In genomic region chr4:152143632-152144031, GRCm38 (mm10) we compare ENCODE assay signal across 32 mouse cellular contexts. TPM values are rescaled to one million over a fixed set of nuclear protein-coding genes. Genes with fewer than 3 reads are reported as not detected.
DNase-seq lines count a peak whose midpoint lies in the region; ATAC-seq and TF ChIP-seq lines count a peak whose summit lies in the region.
"Had no signal": no experiment of that assay in that cellular context is flagged by ENCODE, and none has a peak within 500 bp of the region (broad histone marks: within the 10 kb centered on the region; RNA-seq: fewer than 3 reads in every experiment).

No protein-coding gene starts in this region.

- no peak for DNase-seq in lung, postnatal 0 days (ENCODE audit: low spot score)
- no peak for DNase-seq in lung, postnatal 4 days
- DNase-seq in MEL (ENCODE audit: low read depth, low spot score): peak; percentile 63
- no peak for DNase-seq in gastrocnemius, postnatal 36 days
- DNase-seq in cerebellum, postnatal 4 days (ENCODE audit: low spot score in 2 of 2): no peak
- DNase-seq: adrenal gland, adult 2 months; cerebellum, adult 18-20 months; cerebellum, postnatal 14 days; forebrain, postnatal 0 days; gastrocnemius, postnatal 25 days; kidney, postnatal 36 days; layer of hippocampus, adult 9-11 months; thymus, adult 2 months had no signal

- peak; percentile 20 for TF ChIP-seq RAD21 in MEL (IDR thresholded peaks at IDR 0.05; ENCODE audit: low read depth, low read length)

- no peak overlapping the region for H3K9ac ChIP-seq in intestine, postnatal 0 days (ENCODE audit: low read depth, low read length)
- no peak overlapping the region for H3K9ac ChIP-seq in intestine, embryonic 15.5 days
- no peak overlapping the region for H3K9ac ChIP-seq in lung, postnatal 0 days (replicated peaks; ENCODE audit: low read depth)
- H3K9ac ChIP-seq in MEL (ENCODE audit: control insufficient read depth, low read depth, low read length, poor library complexity, severe bottlenecking): no peak overlapping the region
- H3K9ac ChIP-seq: embryonic facial prominence, embryonic 12.5 days; forebrain, postnatal 0 days; hindbrain, embryonic 13.5 days; lung, embryonic 15.5 days had no signal

- H3K27ac ChIP-seq in intestine, postnatal 0 days (ENCODE audit: low read depth, low read length): no peak overlapping the region
- H3K27ac ChIP-seq in intestine, embryonic 15.5 days: no peak overlapping the region
- no peak overlapping the region for H3K27ac ChIP-seq in lung, postnatal 0 days (ENCODE audit: low read length)
- no peak overlapping the region for H3K27ac ChIP-seq in MEL (ENCODE audit: control insufficient read depth, low read depth, low read length)
- H3K27ac ChIP-seq: embryonic facial prominence, embryonic 12.5 days; hindbrain, embryonic 13.5 days; limb, embryonic 10.5 days; lung, embryonic 15.5 days; macrophage had no signal

- no peak overlapping the region for H3K4me2 ChIP-seq in intestine, postnatal 0 days (replicated peaks; ENCODE audit: low read depth)
- no peak overlapping the region for H3K4me2 ChIP-seq in intestine, embryonic 15.5 days (replicated peaks)
- no peak overlapping the region for H3K4me2 ChIP-seq in lung, postnatal 0 days (replicated peaks; ENCODE audit: low read depth, low read length)
- H3K4me2 ChIP-seq: embryonic facial prominence, embryonic 12.5 days; hindbrain, embryonic 13.5 days; lung, embryonic 15.5 days had no signal

- no peaks in the 10 kb centered on the region for H3K4me1 ChIP-seq in intestine, postnatal 0 days (replicated peaks; ENCODE audit: control insufficient read depth, insufficient read depth, low read length)
- H3K4me1 ChIP-seq in intestine, embryonic 15.5 days (replicated peaks): peaks cover 4% of the 10 kb centered on the region
- H3K4me1 ChIP-seq in lung, postnatal 0 days (ENCODE audit: insufficient read depth, low read depth, low read length): peaks cover 5% of the 10 kb centered on the region; the same call in 1 of the 2 replicates
- peaks cover 2 to 26% of the 10 kb centered on the region in 2 experiments; a peak in 3 of 4 replicates for H3K4me1 ChIP-seq in MEL (ENCODE audit: control insufficient read depth in 1 of 2, insufficient read depth in 2 of 2, low read length in 2 of 2)

- intact Hi-C loops in gastrocnemius, postnatal 36 days (cut with DNase I): no loop called here

- no peaks in the 10 kb centered on the region for H3K36me3 ChIP-seq in intestine, postnatal 0 days (ENCODE audit: control insufficient read depth, insufficient read depth)
- H3K36me3 ChIP-seq in intestine, embryonic 15.5 days: no peaks in the 10 kb centered on the region
- no peaks in the 10 kb centered on the region for H3K36me3 ChIP-seq in lung, postnatal 0 days (ENCODE audit: insufficient read depth, low read length)
- peaks cover 0 to 16% of the 10 kb centered on the region in 2 experiments; a peak in 2 of 4 replicates for H3K36me3 ChIP-seq in MEL (ENCODE audit: control insufficient read depth in 1 of 2, insufficient read depth in 2 of 2, low read length in 2 of 2)
- H3K36me3 ChIP-seq: embryonic facial prominence, embryonic 12.5 days; hindbrain, embryonic 13.5 days; limb, embryonic 10.5 days; lung, embryonic 15.5 days had no signal

- H3K4me3 ChIP-seq in intestine, postnatal 0 days (ENCODE audit: low read depth, low read length): no peak overlapping the region
- H3K4me3 ChIP-seq in intestine, embryonic 15.5 days (replicated peaks): no peak overlapping the region
- H3K4me3 ChIP-seq in lung, postnatal 0 days (ENCODE audit: low read depth, low read length): no peak overlapping the region
- no peak overlapping the region for H3K4me3 ChIP-seq in MEL (ENCODE audit: control insufficient read depth in 1 of 2, insufficient read depth in 1 of 2, low read depth in 2 of 2, low read length in 2 of 2)
- H3K4me3 ChIP-seq: embryonic facial prominence, embryonic 12.5 days; hindbrain, embryonic 13.5 days; limb, embryonic 10.5 days; lung, embryonic 15.5 days had no signal

- TF ChIP-seq CTCF in intestine, postnatal 0 days (IDR thresholded peaks at IDR 0.05; ENCODE audit: low read depth): peak; percentile 41
- peak; percentile 23; the same call in 1 of the 2 replicates for TF ChIP-seq CTCF in lung, postnatal 0 days (IDR thresholded peaks at IDR 0.05)
- peak; percentile 51 to 66 (median 51) for TF ChIP-seq CTCF in MEL (IDR thresholded peaks at IDR 0.05 in 2 of 3, conservative IDR thresholded peaks at IDR 0.05 in 1 of 3; ENCODE audit: control insufficient read depth in 1 of 3, insufficient read depth in 1 of 3, low read depth in 2 of 3, low read length in 3 of 3, poor library complexity in 1 of 3, severe bottlenecking in 1 of 3)

- H3K9me3 ChIP-seq in intestine, postnatal 0 days (ENCODE audit: control insufficient read depth): no peaks in the 10 kb centered on the region
- H3K9me3 ChIP-seq in intestine, embryonic 15.5 days: no peaks in the 10 kb centered on the region
- H3K9me3 ChIP-seq in lung, postnatal 0 days (ENCODE audit: low read length): no peaks in the 10 kb centered on the region
- no peaks in the 10 kb centered on the region for H3K9me3 ChIP-seq in MEL (replicated peaks; ENCODE audit: insufficient read depth, low read length)
- H3K9me3 ChIP-seq: embryonic facial prominence, embryonic 12.5 days; hindbrain, embryonic 13.5 days; limb, embryonic 10.5 days; lung, embryonic 15.5 days had no signal

- TF ChIP-seq POLR2A in MEL (IDR thresholded peaks at IDR 0.05; ENCODE audit: control insufficient read depth in 1 of 2, insufficient read depth in 1 of 2, low read depth in 1 of 2, low read length in 2 of 2, poor library complexity in 1 of 2): no peak

- no peaks in the 10 kb centered on the region for H3K79me2 ChIP-seq in MEL (ENCODE audit: control insufficient read depth, insufficient read depth, low read length, poor library complexity)

- WGBS in intestine, postnatal 0 days: 43% methylated on average over 1 of the region's 1 CpGs
- WGBS in intestine, embryonic 15.5 days: 28% methylated on average over 1 of the region's 1 CpGs
- WGBS in lung, postnatal 0 days: 20% methylated on average over 1 of the region's 1 CpGs

- ATAC-seq in intestine, postnatal 0 days: no peak
- no peak for ATAC-seq in intestine, embryonic 15.5 days
- no peak for ATAC-seq in lung, postnatal 0 days
- ATAC-seq: forebrain, postnatal 0 days; midbrain, embryonic 16.5 days had no signal

- no peak for TF ChIP-seq EP300 in lung, postnatal 0 days (IDR thresholded peaks at IDR 0.05)
- TF ChIP-seq EP300 in MEL (IDR thresholded peaks at IDR 0.05; ENCODE audit: low read depth in 1 of 2, low read length in 2 of 2): no peak

- H3K27me3 ChIP-seq in intestine, postnatal 0 days (replicated peaks; ENCODE audit: control insufficient read depth, insufficient read depth, low read length): peaks cover 5% of the 10 kb centered on the region; the same call in 1 of the 2 replicates
- no peaks in the 10 kb centered on the region for H3K27me3 ChIP-seq in intestine, embryonic 15.5 days (replicated peaks)
- no peaks in the 10 kb centered on the region for H3K27me3 ChIP-seq in lung, postnatal 0 days (replicated peaks; ENCODE audit: insufficient read depth, low read length)
- H3K27me3 ChIP-seq in MEL (ENCODE audit: control insufficient read depth in 1 of 2, insufficient read depth in 2 of 2, low read length in 2 of 2): no peaks in the 10 kb centered on the region

TF ChIP-seq in MEL, 35 proteins besides CTCF, POLR2A, EP300 and RAD21 (continues in another document):
- TF ChIP-seq MAFK (IDR thresholded peaks at IDR 0.05; ENCODE audit: borderline replicate concordance, low read depth, low read length) (no peak), SIN3A (IDR thresholded peaks at IDR 0.05; ENCODE audit: low read length) (0 out of 2 replicates have a peak, but pooled peaks have one; percentile 18), SMC3 (IDR thresholded peaks at IDR 0.05; ENCODE audit: low read depth, low read length) (peak; percentile 26; the same call in 1 of the 2 replicates), ZC3H11A (IDR thresholded peaks at IDR 0.05; ENCODE audit: low read depth, low read length) (0 out of 2 replicates have a peak, but pooled peaks have one; percentile 14)

RNA-seq across cellular contexts. Expression of gene Espn, which starts 8.5 kb away (rescaled TPM):
- polyA plus RNA-seq in intestine, postnatal 0 days (2015; fragmentation: Nextera tagmentation; extraction: Ambion mirVana): 260 and 264 TPM in 2 replicates
- polyA plus RNA-seq in intestine, embryonic 15.5 days (2015; fragmentation: Nextera tagmentation; extraction: Ambion mirVana): 29.2 and 30.8 TPM in 2 replicates
- 2.0 and 3.1 TPM in 2 replicates for polyA plus RNA-seq in lung, postnatal 0 days (2015; fragmentation: Nextera tagmentation; extraction: Ambion mirVana)
- 4.5 and 5.0 TPM in 2 replicates for total RNA-seq in MEL (2012; rRNA removed)
- polyA plus RNA-seq in MEL (2012; ENCODE audit: insufficient read depth in 1 of 2, insufficient read length in 2 of 2, low read depth in 1 of 2, low replicate concordance in 2 of 2, missing spikeins in 1 of 2): 10 to 100 TPM in 1 of 2 experiments, not detected in 1; 19.6 TPM
- under 1 TPM; 0.27 to 0.43 TPM for total RNA-seq in gastrocnemius, postnatal 36 days (2021)

RNA-seq across cellular contexts. Expression of gene Hes2, which starts 15.0 kb away (rescaled TPM):
- polyA plus RNA-seq in intestine, postnatal 0 days (2015; fragmentation: Nextera tagmentation; extraction: Ambion mirVana): 8.6 and 11.2 TPM in 2 replicates
- polyA plus RNA-seq in intestine, embryonic 15.5 days (2015; fragmentation: Nextera tagmentation; extraction: Ambion mirVana): 0.30 and 0.42 TPM in 2 replicates
- polyA plus RNA-seq in lung, postnatal 0 days (2015; fragmentation: Nextera tagmentation; extraction: Ambion mirVana): 0.26 and 0.33 TPM in 2 replicates
- total RNA-seq in MEL (2012; rRNA removed): 0.20 TPM in 1 of 2 replicates, not detected in the other
- polyA plus RNA-seq in MEL (2012; ENCODE audit: insufficient read depth in 1 of 2, insufficient read length in 2 of 2, low read depth in 1 of 2, low replicate concordance in 2 of 2, missing spikeins in 1 of 2): under 1 TPM in 1 of 2 experiments, not detected in 1; 0.28 TPM
- total RNA-seq in gastrocnemius, postnatal 36 days (2021): not detected
- total RNA-seq: adrenal gland, adult 2 months; adrenal gland, postnatal 4 days; forebrain, postnatal 0 days; gastrocnemius, postnatal 25 days; heart, adult 8-10 months; heart, postnatal 25 days; left cerebral cortex, adult 18-20 months; liver, adult 2 months had no signal
- polyA plus RNA-seq: adrenal gland, adult 2 months; embryonic facial prominence, embryonic 12.5 days; forebrain, embryonic 11.5 days; forebrain, postnatal 0 days; heart, embryonic 14.5 days; intestine, embryonic 14.5 days; kidney, embryonic 14.5 days; limb, embryonic 10.5 days; liver, adult 2 months; midbrain, embryonic 16.5 days; neural tube, embryonic 14.5 days; spleen, adult 2 months had no signal

RNA-seq across cellular contexts. Expression of gene Tnfrsf25, which starts 27.9 kb away (rescaled TPM):
- 0.82 and 1.2 TPM in 2 replicates for polyA plus RNA-seq in intestine, postnatal 0 days (2015; fragmentation: Nextera tagmentation; extraction: Ambion mirVana)
- 1.4 and 1.5 TPM in 2 replicates for polyA plus RNA-seq in intestine, embryonic 15.5 days (2015; fragmentation: Nextera tagmentation; extraction: Ambion mirVana)
- 1.2 and 1.4 TPM in 2 replicates for polyA plus RNA-seq in lung, postnatal 0 days (2015; fragmentation: Nextera tagmentation; extraction: Ambion mirVana)
- 0.49 and 1.1 TPM in 2 replicates for total RNA-seq in MEL (2012; rRNA removed)
- under 1 TPM in 1 of 2 experiments, not detected in 1; 0.97 TPM for polyA plus RNA-seq in MEL (2012; ENCODE audit: insufficient read depth in 1 of 2, insufficient read length in 2 of 2, low read depth in 1 of 2, low replicate concordance in 2 of 2, missing spikeins in 1 of 2)
- total RNA-seq in gastrocnemius, postnatal 36 days (2021): under 1 TPM; 0.76 to 0.84 TPM
- polyA plus RNA-seq: forebrain, embryonic 11.5 days had no signal

RNA-seq across cellular contexts. Expression of gene Acot7, which starts 34.3 kb away (rescaled TPM):
- 24.1 and 28.7 TPM in 2 replicates for polyA plus RNA-seq in intestine, postnatal 0 days (2015; fragmentation: Nextera tagmentation; extraction: Ambion mirVana)
- 57.8 and 60.0 TPM in 2 replicates for polyA plus RNA-seq in intestine, embryonic 15.5 days (2015; fragmentation: Nextera tagmentation; extraction: Ambion mirVana)
- polyA plus RNA-seq in lung, postnatal 0 days (2015; fragmentation: Nextera tagmentation; extraction: Ambion mirVana): 59.2 and 63.4 TPM in 2 replicates
- total RNA-seq in MEL (2012; rRNA removed): 81.8 and 92.7 TPM in 2 replicates
- polyA plus RNA-seq in MEL (2012; ENCODE audit: insufficient read depth in 1 of 2, insufficient read length in 2 of 2, low read depth in 1 of 2, low replicate concordance in 2 of 2, missing spikeins in 1 of 2): 100 to 1,000 TPM in 1 of 2 experiments, not detected in 1; 127 TPM
- total RNA-seq in gastrocnemius, postnatal 36 days (2021): 10 to 100 TPM; 15.0 to 18.5 TPM
